Mouse (Mus musculus) hindbrain, embryonic 11.5 days (tissue): ENCODE measurements around the gene Cnksr3. TPM values are rescaled to one million over a fixed set of nuclear protein-coding genes. Genes with fewer than 3 reads are reported as not detected.

ENCODE experiments used
- ATAC-seq: fragments of 200-750 bp; cut with Nextera tagmentation; 2 replicates; pipeline ENCODE4 v1.8.0; 2017; ENCODE audit warnings: mild to moderate bottlenecking, moderate TSS enrichment, moderate library complexity; ENCODE audit not compliant: low FRiP score
- DNase-seq: peaks from one replicate; pipeline ENCODE4 v3.0.0-alpha.2; 2015; ENCODE audit warnings: low spot score
- H3K27ac ChIP-seq: fragments of 300-500 bp; sonication (generic); 2 replicates; pipeline ENCODE4 v1.5.1; 2014; ENCODE audit warnings: mild to moderate bottlenecking, low read depth, low read length
- H3K27me3 ChIP-seq: fragments of 300-500 bp; sonication (generic); 2 replicates; pipeline ENCODE4 v1.6.1; 2014; ENCODE audit warnings: mild to moderate bottlenecking, low read length, moderate library complexity, mixed read lengths; ENCODE audit not compliant: control insufficient read depth, insufficient read depth
- H3K36me3 ChIP-seq: fragments of 300-500 bp; sonication (generic); 2 replicates; pipeline ENCODE4 v1.6.1; 2014; ENCODE audit warnings: mild to moderate bottlenecking, low read length, moderate library complexity, mixed read lengths; ENCODE audit not compliant: control insufficient read depth, insufficient read depth
- H3K4me1 ChIP-seq: fragments of 300-500 bp; sonication (generic); replicated peaks from 2 replicates; pipeline ENCODE4 v1.6.1; 2014; ENCODE audit warnings: low read length, mixed read lengths; ENCODE audit not compliant: control insufficient read depth, insufficient read depth
- H3K4me2 ChIP-seq: fragments of 300-500 bp; sonication (generic); replicated peaks from 2 replicates; pipeline ENCODE4 v1.6.1; 2014; ENCODE audit warnings: mild to moderate bottlenecking, low read depth, low read length
- H3K4me3 ChIP-seq: fragments of 300-500 bp; sonication (generic); 2 replicates; pipeline ENCODE4 v1.5.1; 2014; ENCODE audit warnings: low read depth, low read length
- H3K9ac ChIP-seq: fragments of 300-500 bp; sonication (generic); 2 replicates; pipeline ENCODE4 v1.6.1; 2014; ENCODE audit warnings: low read depth, low read length
- H3K9me3 ChIP-seq: fragments of 300-500 bp; sonication (generic); 2 replicates; pipeline ENCODE4 v1.6.1; 2016; ENCODE audit warnings: low read length; ENCODE audit not compliant: control insufficient read depth
- WGBS: fragments of 180-500 bp; shearing (Covaris S2); extraction: QIAGEN DNeasy Blood & Tissue Kit; methylation state at CpG from one replicate; pipeline ENCODE4 v1.1.7; 2014; 5-methylcytosine and 5-hydroxymethylcytosine counted together
- polyA plus RNA-seq: library from polyadenylated mRNA; unstranded; fragments of >200 nt; fragmentation: Nextera tagmentation; extraction: Ambion mirVana; gene quantifications from 2 replicates; pipeline ENCODE4 v1.2.1, GENCODE M21; 2014

Gene Cnksr3
- polyA plus RNA-seq, 1 experiment from 2014 or later = 6.3 TPM

DNA sequence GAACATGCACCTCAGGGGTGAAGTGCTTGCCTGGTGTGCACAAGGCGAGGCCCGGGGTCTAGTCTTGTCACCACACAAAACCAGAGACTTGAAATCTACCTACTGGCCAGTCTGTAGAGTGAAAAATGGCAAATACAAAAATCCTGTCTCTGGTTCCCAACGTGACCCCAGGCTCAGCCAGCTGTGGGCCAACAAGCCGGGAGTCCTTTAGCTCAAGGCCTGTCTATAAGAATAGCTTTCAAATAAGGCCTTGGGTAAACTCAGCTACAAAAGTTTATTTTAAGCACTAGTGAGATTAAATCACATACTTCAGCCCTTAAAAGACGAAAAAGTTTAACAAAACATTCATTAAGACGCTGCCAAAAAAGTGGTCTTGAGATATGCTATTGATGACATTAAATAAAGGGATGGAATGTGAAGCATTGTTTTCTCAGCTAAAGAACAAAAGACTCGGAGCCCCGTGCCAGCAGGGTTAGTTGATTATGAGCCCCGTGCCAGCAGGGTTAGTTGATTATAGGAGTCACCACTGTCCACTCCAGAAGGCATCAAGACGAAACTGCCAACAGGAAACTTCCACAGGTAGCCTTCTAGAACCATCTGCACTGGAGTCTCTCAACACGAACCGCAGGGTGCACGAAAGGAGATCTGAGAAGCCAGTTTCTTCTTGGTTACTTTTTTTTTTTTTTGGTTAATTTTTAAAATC lies 67.8 kb downstream of the Cnksr3 start:
- no peaks in the 10 kb centered on the region for H3K4me1 ChIP-seq
- H3K27me3 ChIP-seq = no peaks in the 10 kb centered on the region
- ATAC-seq = no peak
- no peak overlapping the region for H3K27ac ChIP-seq
- H3K9me3 ChIP-seq = no peaks in the 10 kb centered on the region
- DNase-seq = no peak
- H3K4me2 ChIP-seq = no peak overlapping the region
- 70% methylated on average over 13 of the region's 13 CpGs for WGBS
- no peak overlapping the region for H3K9ac ChIP-seq
- no peak overlapping the region for H3K4me3 ChIP-seq
- H3K36me3 ChIP-seq = no peaks in the 10 kb centered on the region

DNA sequence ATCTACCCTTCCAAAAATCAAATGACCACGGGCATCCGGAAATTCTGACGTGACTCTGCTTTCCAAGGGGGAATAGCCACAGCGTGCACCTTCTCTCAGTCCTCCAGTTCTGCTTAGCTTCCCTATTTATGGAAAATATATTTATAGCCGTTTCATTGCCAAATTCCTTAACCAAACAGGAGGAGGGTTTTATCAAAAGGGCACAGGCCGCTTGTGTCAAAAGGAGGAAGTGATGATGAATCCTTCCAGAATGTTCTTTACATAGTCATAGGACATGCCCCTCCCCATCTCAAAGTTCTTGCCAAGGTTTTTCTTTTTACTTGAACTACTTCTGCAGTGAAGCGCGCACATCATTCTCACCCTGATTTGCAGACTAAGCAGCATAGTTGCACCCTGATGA lies 69.8 kb downstream of the Cnksr3 start:
- Histone ChIP-seq H3K36me3 (no peaks in the 10 kb centered on the region), H3K9me3 (no peaks in the 10 kb centered on the region), H3K9ac (no peak overlapping the region), H3K4me3 (no peak overlapping the region), H3K4me2 (no peak overlapping the region), H3K4me1 (no peaks in the 10 kb centered on the region), H3K27ac (no peak overlapping the region), H3K27me3 (no peaks in the 10 kb centered on the region)
- WGBS = 95% methylated on average over 8 of the region's 8 CpGs
- ATAC-seq (no peak), DNase-seq (no peak)

GRCm38 (mm10) chr10:7140282-7140681 lies 71.8 kb downstream of the Cnksr3 start:
- Histone ChIP-seq H3K4me3 (no peak overlapping the region), H3K27ac (no peak overlapping the region), H3K36me3 (no peaks in the 10 kb centered on the region), H3K4me2 (no peak overlapping the region), H3K4me1 (no peaks in the 10 kb centered on the region), H3K9me3 (no peaks in the 10 kb centered on the region), H3K9ac (no peak overlapping the region), H3K27me3 (no peaks in the 10 kb centered on the region)
- WGBS = 86% methylated on average over 6 of the region's 6 CpGs
- DNase-seq = no peak
- ATAC-seq = no peak

DNA sequence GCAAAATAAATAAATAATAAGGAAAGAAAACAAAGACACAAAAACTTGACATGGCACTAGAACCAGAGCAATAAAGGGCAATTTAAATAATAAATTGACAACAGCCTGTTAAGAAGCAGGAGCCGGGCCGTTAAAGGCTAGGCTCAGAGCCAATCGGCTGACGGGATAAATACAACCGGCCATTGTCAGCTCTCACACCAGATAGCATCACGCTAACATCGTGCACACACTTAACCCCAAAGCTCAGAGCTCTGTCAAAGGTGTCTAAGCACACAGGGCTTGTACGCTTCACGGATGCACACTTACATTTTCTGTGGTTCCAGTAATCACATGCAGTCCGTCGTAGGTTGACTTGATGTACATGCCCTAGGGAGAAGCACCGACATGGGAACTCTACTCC lies 74.0 kb downstream of the Cnksr3 start:
- Histone ChIP-seq H3K9ac (no peak overlapping the region), H3K27me3 (no peaks in the 10 kb centered on the region), H3K4me2 (no peak overlapping the region), H3K36me3 (no peaks in the 10 kb centered on the region), H3K9me3 (no peaks in the 10 kb centered on the region), H3K4me1 (no peaks in the 10 kb centered on the region), H3K4me3 (no peak overlapping the region), H3K27ac (no peak overlapping the region)
- ATAC-seq (no peak), DNase-seq (no peak)
- 91% methylated on average over 12 of the region's 12 CpGs for WGBS

- Histone ChIP-seq H3K4me2 (no peak overlapping the region), H3K27me3 (no peaks in the 10 kb centered on the region), H3K9ac (no peak overlapping the region), H3K36me3 (no peaks in the 10 kb centered on the region), H3K4me1 (no peaks in the 10 kb centered on the region), H3K27ac (no peak overlapping the region), H3K4me3 (no peak overlapping the region), H3K9me3 (no peaks in the 10 kb centered on the region)
- WGBS = 86% methylated on average over 2 of the region's 2 CpGs
- DNase-seq (no peak), ATAC-seq (no peak)
Observed at GRCm38 (mm10) chr10:7135751-7136150, 76.3 kb downstream of the Cnksr3 start.

GRCm38 (mm10) chr10:7133005-7133404 lies 79.0 kb downstream of the Cnksr3 start:
- Histone ChIP-seq H3K9me3 (no peaks in the 10 kb centered on the region), H3K27me3 (no peaks in the 10 kb centered on the region), H3K4me3 (no peak overlapping the region), H3K4me2 (no peak overlapping the region), H3K27ac (no peak overlapping the region), H3K4me1 (no peaks in the 10 kb centered on the region), H3K9ac (no peak overlapping the region), H3K36me3 (no peaks in the 10 kb centered on the region)
- WGBS = 94% methylated on average over 5 of the region's 5 CpGs
- no peak for DNase-seq
- no peak for ATAC-seq

- DNase-seq = no peak
- Histone ChIP-seq H3K27me3 (no peaks in the 10 kb centered on the region), H3K9ac (no peak overlapping the region), H3K9me3 (no peaks in the 10 kb centered on the region), H3K27ac (no peak overlapping the region), H3K4me2 (no peak overlapping the region), H3K4me1 (no peaks in the 10 kb centered on the region), H3K36me3 (no peaks in the 10 kb centered on the region), H3K4me3 (no peak overlapping the region)
- 96% methylated on average over 3 of the region's 3 CpGs for WGBS
- no peak for ATAC-seq
Observed at GRCm38 (mm10) chr10:7131441-7131840, 80.6 kb downstream of the Cnksr3 start.

GRCm38 (mm10) chr10:7127828-7128227 lies 84.2 kb downstream of the Cnksr3 start:
- no peaks in the 10 kb centered on the region for H3K4me1 ChIP-seq
- H3K9me3 ChIP-seq = no peaks in the 10 kb centered on the region
- DNase-seq (no peak), ATAC-seq (no peak)
- H3K4me2 ChIP-seq = no peak overlapping the region
- no peaks in the 10 kb centered on the region for H3K36me3 ChIP-seq
- H3K9ac ChIP-seq = no peak overlapping the region
- no peaks in the 10 kb centered on the region for H3K27me3 ChIP-seq
- no peak overlapping the region for H3K27ac ChIP-seq
- WGBS = 91% methylated on average over 9 of the region's 9 CpGs
- no peak overlapping the region for H3K4me3 ChIP-seq

DNA sequence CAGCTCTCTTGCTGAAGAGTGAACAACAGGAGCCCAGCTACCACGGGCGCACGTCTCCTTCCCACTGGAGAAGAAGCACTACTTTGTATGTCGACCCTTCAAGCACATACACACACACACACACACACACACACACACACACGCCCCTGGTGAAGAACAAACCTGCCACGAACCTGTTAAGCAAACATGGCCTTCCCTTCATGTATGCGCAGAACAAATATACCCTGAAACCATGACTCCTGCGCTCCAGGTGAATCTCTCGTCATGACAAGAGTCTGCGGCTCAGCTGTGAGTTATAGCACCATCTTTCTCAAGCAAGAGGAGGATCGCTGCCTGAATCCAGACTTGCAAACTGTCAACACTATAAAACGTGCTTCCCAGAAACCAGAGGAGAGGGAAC lies 85.2 kb downstream of the Cnksr3 start:
- no peaks in the 10 kb centered on the region for H3K9me3 ChIP-seq
- no peak overlapping the region for H3K4me2 ChIP-seq
- no peak for DNase-seq
- H3K9ac ChIP-seq = no peak overlapping the region
- no peaks in the 10 kb centered on the region for H3K36me3 ChIP-seq
- ATAC-seq = no peak
- H3K27me3 ChIP-seq = no peaks in the 10 kb centered on the region
- no peak overlapping the region for H3K4me3 ChIP-seq
- 94% methylated on average over 12 of the region's 12 CpGs for WGBS
- no peak overlapping the region for H3K27ac ChIP-seq
- no peaks in the 10 kb centered on the region for H3K4me1 ChIP-seq
